Mouse (Mus musculus) C2C12 (cell line): ENCODE results near the gene Hoxc6.

Experiments used
- CEBPB ChIP-seq: IDR thresholded peaks from one replicate; pipeline ENCODE4 v1.6.1; 2011; ENCODE audit warnings: low read depth, mild to moderate bottlenecking, control low read depth, moderate library complexity
- CTCF ChIP-seq: IDR thresholded peaks from one replicate; pipeline ENCODE4 v1.5.1; 2011; ENCODE audit not compliant: control insufficient read depth, insufficient read depth, insufficient read length
- MAX ChIP-seq: IDR thresholded peaks from one replicate; pipeline ENCODE4 v1.6.1; 2011; ENCODE audit warnings: mild to moderate bottlenecking, control low read depth
- MYOD1 ChIP-seq: IDR thresholded peaks from one replicate; pipeline ENCODE4 v1.6.1; 2011; ENCODE audit warnings: low read depth; ENCODE audit not compliant: control insufficient read depth, insufficient read length
- USF1 ChIP-seq: IDR thresholded peaks from one replicate; pipeline ENCODE4 v1.6.1; 2011; ENCODE audit warnings: low read depth, mild to moderate bottlenecking, control low read depth, moderate library complexity

DNA sequence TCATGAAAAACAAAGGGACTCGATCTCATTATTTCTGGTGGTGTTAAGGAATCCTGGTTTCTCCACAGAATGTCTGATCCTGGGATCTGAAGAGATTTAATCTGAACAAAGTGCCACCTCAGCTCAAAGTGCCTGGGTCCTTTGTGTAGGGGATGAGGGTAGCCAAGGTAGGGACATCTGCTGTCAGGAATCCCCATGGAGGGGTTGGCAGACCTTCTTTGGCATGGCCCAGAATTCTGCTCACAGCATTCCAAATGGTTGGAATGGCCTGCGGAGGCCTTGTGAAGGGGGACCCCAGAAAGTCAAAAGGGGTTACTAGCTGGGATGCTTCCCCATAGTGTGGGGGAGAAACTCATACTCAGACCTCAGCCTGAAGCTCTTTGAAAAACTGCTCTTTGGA lies 49.2 kb upstream of the Hoxc6 start:
- no peak for TF ChIP-seq USF1
- TF ChIP-seq CTCF = no peak
- TF ChIP-seq MYOD1 = no peak
- no peak for TF ChIP-seq CEBPB
- TF ChIP-seq MAX = no peak
